Mouse (Mus musculus): ENCODE measurements around the gene Kcna10.

The Kcna10 gene

GRCm38 (mm10) chr3:107182756-107183155 is at the start of gene Kcna10:
TSS of gene Kcna10 (plus strand) at chr3:107183056.
- no peak for DNase-seq

- peak in 1 of 2 experiments; percentile 1 for DNase-seq
These were observed 48.4 kb upstream of the Kcna10 start for GRCm38 (mm10) chr3:107134457-107134856.

- no peak for DNase-seq
These were observed 35.7 kb upstream of the Kcna10 start for GRCm38 (mm10) chr3:107147126-107147525.

DNA sequence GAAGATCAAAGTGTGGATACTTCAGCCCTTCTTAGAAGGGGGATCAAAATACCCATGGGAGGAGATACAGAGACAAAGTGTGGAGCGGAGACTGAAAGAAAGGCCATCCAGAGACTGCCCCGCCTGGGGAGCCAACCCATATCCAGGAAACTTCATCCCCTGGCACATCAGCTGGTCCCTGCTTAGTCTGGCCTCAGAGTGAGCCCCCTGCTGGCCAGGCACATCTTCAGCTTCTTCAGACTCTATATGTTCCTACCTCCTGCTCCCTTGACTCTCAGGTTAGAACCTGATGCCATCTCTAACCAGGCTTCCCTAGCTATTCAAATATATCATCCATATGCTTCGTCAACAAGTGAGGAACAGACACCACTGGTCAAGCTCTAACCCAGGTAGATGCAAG is 33.9 kb upstream of the Kcna10 start:
- peak in 1 of 2 experiments; percentile 57 for DNase-seq

GRCm38 (mm10) chr3:107150469-107150868 is 32.4 kb upstream of the Kcna10 start:
- DNase-seq = no peak

DNA sequence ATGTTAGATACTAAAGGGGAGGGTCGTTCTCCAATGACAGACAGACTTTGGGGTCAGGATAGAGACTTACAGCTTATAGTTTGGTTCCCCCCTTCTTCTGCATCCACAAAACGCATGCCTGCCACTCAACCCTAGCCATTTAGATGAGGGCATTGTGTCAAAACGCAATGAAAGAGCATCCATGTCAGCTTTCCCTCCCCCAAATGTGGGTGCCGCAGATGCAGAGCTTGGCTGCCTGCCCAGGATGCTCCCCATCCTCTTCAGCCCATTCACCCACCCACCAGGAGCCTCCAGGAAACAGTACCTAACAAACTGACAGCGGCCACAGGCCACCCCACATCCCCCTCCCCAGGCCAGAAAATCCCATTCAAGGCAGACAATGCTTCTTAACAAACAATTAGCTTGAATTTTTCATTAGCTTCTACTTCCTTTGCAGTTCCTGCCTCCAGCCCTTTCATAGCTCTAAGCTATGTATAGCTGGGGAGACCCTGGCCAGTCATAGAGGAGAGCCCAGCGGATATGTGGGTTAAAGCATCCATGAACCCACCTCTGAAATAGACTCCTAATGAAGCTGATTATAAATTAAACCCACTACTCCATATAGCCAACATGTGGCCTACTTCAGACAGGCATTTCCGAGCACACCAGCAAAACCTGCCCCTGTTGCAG is 31.9 kb upstream of the Kcna10 start:
- DNase-seq = peak in 1 of 2 experiments; percentile 14

GRCm38 (mm10) chr3:107153772-107154655 is 28.8 kb upstream of the Kcna10 start:
- peak; percentile 63 to 65 for DNase-seq

- peak; percentile 27 to 38 for DNase-seq
These were observed 24.0 kb upstream of the Kcna10 start for GRCm38 (mm10) chr3:107158856-107159255.

GRCm38 (mm10) chr3:107159418-107159817 is 23.4 kb upstream of the Kcna10 start:
- DNase-seq = peak; percentile 45 to 68

DNA sequence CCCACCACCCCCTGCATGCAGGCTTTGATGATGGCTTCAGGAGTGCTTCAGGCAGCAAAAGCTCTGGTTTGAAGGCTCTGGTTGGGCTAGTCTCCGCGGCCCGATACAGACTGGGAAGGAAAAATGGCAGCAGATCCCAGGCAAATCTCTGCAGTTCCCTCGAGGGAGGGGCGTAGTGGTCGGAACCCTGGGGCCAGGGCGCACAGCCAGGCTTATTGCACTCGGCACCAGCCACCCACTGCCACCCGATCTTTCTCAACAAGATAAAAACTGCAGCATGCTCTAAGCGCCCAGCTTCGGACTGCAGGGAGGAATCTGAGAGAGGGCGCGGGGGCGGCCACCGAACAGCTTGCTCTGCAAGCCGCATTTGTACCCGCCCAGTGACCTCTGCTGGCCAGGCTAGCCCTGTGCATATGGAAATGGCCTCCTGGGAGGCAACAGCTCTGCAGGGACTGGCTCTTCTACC is 23.0 kb upstream of the Kcna10 start:
- peak; percentile 82 to 87 for DNase-seq

GRCm38 (mm10) chr3:107162741-107163140 is 20.1 kb upstream of the Kcna10 start:
- DNase-seq = peak; percentile 75 to 78

DNA sequence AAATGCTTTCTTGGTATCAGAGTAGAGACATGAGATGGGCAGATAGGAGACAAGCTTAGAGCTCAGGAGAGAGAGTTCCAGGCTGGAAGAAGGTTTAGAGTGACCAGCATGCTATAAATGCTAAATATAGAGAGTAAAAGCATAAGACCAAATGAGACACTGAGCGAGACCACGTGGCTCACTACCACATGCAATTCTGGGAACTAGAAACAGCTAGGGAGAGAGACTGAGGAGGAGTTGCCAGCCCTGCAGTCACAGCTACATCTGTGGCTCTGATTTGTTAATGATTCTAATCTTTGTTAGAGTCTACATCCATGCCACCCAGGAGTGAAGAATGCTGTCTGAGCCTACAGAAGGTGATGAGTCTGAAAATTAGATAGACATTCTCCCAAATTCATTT is 13.3 kb upstream of the Kcna10 start:
- DNase-seq = peak in 1 of 2 experiments; percentile 5

- DNase-seq = no peak
These were observed 10.9 kb upstream of the Kcna10 start for GRCm38 (mm10) chr3:107171964-107172363.

DNA sequence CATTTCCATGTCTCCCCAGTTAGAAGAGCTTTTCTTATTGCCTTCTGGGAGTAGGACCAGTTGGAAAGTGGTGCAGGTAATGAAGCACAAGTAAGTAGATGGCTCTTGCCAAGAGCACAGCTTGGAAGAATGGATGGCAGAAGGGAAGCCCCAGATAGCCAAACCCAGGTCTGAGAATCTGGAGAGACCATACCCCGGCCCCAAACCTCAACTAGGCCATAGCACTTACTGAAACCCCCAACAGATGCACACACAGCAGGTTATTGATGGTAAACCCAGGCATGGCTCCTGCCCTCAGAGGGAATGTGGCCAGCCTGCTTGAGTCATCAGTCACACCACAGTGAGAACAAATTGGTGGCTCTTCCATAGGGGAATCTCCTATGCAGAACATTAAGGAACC is 10.3 kb upstream of the Kcna10 start:
- peak; percentile 92 to 93 for DNase-seq

DNA sequence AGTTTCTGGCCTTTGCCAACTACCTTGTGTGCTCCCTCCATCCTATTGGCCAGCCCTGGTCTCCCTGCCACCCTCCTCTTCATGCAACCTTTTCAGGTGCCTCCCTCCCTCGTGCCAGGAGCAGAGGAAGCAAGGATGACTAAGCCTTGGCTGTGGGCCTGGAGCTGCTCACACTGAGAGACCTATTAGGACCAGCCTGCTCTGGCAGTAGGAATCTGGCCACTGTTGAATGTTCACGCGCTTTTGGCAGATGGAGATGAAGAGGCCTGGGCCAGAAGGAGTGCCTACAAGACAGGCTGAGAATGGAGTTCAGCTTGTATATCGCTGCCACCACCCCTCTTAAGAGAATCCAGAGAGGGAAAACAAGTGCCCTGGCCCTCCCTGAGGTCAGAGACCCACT is 7.4 kb upstream of the Kcna10 start:
- DNase-seq = peak; percentile 97 to 98

DNA sequence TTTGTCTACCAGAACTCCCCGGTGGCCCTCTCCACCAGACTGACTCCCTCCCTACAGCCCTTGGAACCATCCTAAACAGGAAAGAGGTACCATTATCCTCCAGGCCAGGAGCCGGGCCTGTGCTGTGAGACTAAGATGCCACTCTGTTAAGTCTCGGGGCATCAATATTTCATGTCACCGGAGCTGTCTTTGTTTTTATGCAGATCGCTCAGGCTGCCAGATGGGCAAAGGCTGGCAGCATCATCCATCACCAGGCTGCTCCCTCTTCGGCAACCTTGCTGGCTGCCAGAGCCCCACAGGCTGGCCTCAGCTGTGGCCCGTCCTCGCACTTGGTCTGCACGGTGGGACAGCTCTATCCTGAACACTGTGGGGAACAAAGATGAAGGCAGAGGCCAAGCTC is 6.4 kb upstream of the Kcna10 start:
- peak; percentile 79 to 82 for DNase-seq

GRCm38 (mm10) chr3:107180860-107181259 is 2.0 kb upstream of the Kcna10 start:
- no peak for DNase-seq

- DNase-seq = no peak
These were observed 322 bp downstream of the Kcna10 start for GRCm38 (mm10) chr3:107183178-107183577.

GRCm38 (mm10) chr3:107185597-107185996 is 2.7 kb downstream of the Kcna10 start:
- no peak for DNase-seq

- DNase-seq = no peak
These were observed 4.2 kb downstream of the Kcna10 start for GRCm38 (mm10) chr3:107187022-107187421.

- peak; percentile 81 to 87 for DNase-seq
These were observed 5.5 kb downstream of the Kcna10 start for GRCm38 (mm10) chr3:107188226-107188899.

GRCm38 (mm10) chr3:107201310-107202180 is 18.7 kb downstream of the Kcna10 start:
- DNase-seq = no peak

All from cerebellum, postnatal 25 days (tissue).